14 mouse cellular contexts compared by ENCODE assay signal in genomic region chr10:52952581-52952980, GRCm38 (mm10).
"Had no signal": no experiment of that assay in that cellular context is flagged by ENCODE, and none has a peak within 500 bp of the region (broad histone marks: within the 10 kb centered on the region; RNA-seq: fewer than 3 reads in every experiment).

No protein-coding gene starts in this region.

- DNase-seq: kidney, adult 2 months; kidney, postnatal 14 days; lung, embryonic 14.5 days; lung, postnatal 10 days; right cerebral cortex, postnatal 14 days; thymus, adult 2 months; thymus, postnatal 25 days had no signal

- H3K4me1 ChIP-seq: kidney, embryonic 15.5 days; limb, embryonic 15.5 days; liver, embryonic 12.5 days; megakaryocyte, embryonic 14.5 days; midbrain, embryonic 15.5 days; neural tube, embryonic 12.5 days had no signal

- H3K4me3 ChIP-seq: kidney, embryonic 15.5 days; limb, embryonic 15.5 days; liver, embryonic 12.5 days; megakaryocyte, embryonic 14.5 days; midbrain, embryonic 15.5 days; neural tube, embryonic 12.5 days had no signal

- H3K27ac ChIP-seq: kidney, embryonic 15.5 days; limb, embryonic 15.5 days; liver, embryonic 12.5 days; macrophage; midbrain, embryonic 15.5 days; neural tube, embryonic 12.5 days had no signal
